Mouse (Mus musculus) MEL (cell line): ENCODE results near the gene Krt84. TPM values are rescaled to one million over a fixed set of nuclear protein-coding genes. Genes with fewer than 3 reads are reported as not detected.

ENCODE experiments used
- DNase-seq: peaks from one replicate; pipeline ENCODE4 v3.0.0; 2011; ENCODE audit warnings: low read depth, low spot score
- H3K27ac ChIP-seq: 2 replicates; pipeline ENCODE4 v1.5.1; 2012; ENCODE audit warnings: low read depth, mild to moderate bottlenecking, control low read depth, low read length, moderate library complexity; ENCODE audit not compliant: control insufficient read depth
- H3K27me3 ChIP-seq, 2 experiments: fragments of 150-350 bp in 1 of 2; sonication (generic) in 1 of 2; 2 replicates each; pipeline ENCODE4 v1.6.1; 2012; ENCODE audit warnings: low read length in 2 of 2, mild to moderate bottlenecking in 2 of 2, improper control_type of control experiment in 1 of 2, moderate library complexity in 1 of 2; ENCODE audit not compliant: insufficient read depth in 2 of 2, control insufficient read depth in 1 of 2
- H3K36me3 ChIP-seq, 2 experiments: 2 replicates each; pipeline ENCODE4 v1.6.1; 2012 to 2014; ENCODE audit warnings: low read length in 2 of 2, improper control_type of control experiment in 1 of 2, inconsistent platforms in 1 of 2, mild to moderate bottlenecking in 1 of 2; ENCODE audit not compliant: insufficient read depth in 2 of 2, control insufficient read depth in 1 of 2
- H3K4me1 ChIP-seq, 2 experiments: fragments of 150-350 bp in 1 of 2; sonication (generic) in 1 of 2; 2 replicates each; pipeline ENCODE4 v1.6.1; 2012; ENCODE audit warnings: low read length in 2 of 2, improper control_type of control experiment in 1 of 2, mild to moderate bottlenecking in 1 of 2; ENCODE audit not compliant: insufficient read depth in 2 of 2, control insufficient read depth in 1 of 2
- H3K4me3 ChIP-seq, 2 experiments: fragments of 150-350 bp in 1 of 2; sonication (generic) in 1 of 2; 2 replicates each; pipeline ENCODE4 v1.5.1; 2012; ENCODE audit warnings: low read depth in 2 of 2, low read length in 2 of 2, mild to moderate bottlenecking in 2 of 2, moderate library complexity in 2 of 2, control low read depth in 1 of 2, improper control_type of control experiment in 1 of 2; ENCODE audit not compliant: control insufficient read depth in 1 of 2, insufficient read depth in 1 of 2
- H3K79me2 ChIP-seq: 2 replicates; pipeline ENCODE4 v1.6.1; 2012; ENCODE audit warnings: mild to moderate bottlenecking, low read length, moderate library complexity; ENCODE audit not compliant: control insufficient read depth, poor library complexity, insufficient read depth
- H3K9ac ChIP-seq: 2 replicates; pipeline ENCODE4 v1.6.1; 2012; ENCODE audit warnings: low read depth, mild to moderate bottlenecking, control low read depth, low read length, moderate library complexity; ENCODE audit not compliant: control insufficient read depth, poor library complexity, severe bottlenecking
- H3K9me3 ChIP-seq: fragments of 150-350 bp; sonication (generic); replicated peaks from 2 replicates; pipeline ENCODE4 v1.6.1; 2012; ENCODE audit warnings: mild to moderate bottlenecking, low read length, improper control_type of control experiment, moderate library complexity; ENCODE audit not compliant: insufficient read depth
- CTCF ChIP-seq, 3 experiments: IDR thresholded peaks in 2 of 3; conservative IDR thresholded peaks in 1 of 3; 2 replicates each; pipeline ENCODE4 v1.5.1; 2011 to 2012; ENCODE audit warnings: low read length in 3 of 3, low read depth in 2 of 3, mild to moderate bottlenecking in 2 of 3, improper control_type of control experiment in 1 of 3, inconsistent platforms in 1 of 3, mixed read lengths in 1 of 3, moderate library complexity in 1 of 3; ENCODE audit not compliant: control insufficient read depth in 1 of 3, insufficient read depth in 1 of 3, poor library complexity in 1 of 3, severe bottlenecking in 1 of 3
- E2F4 ChIP-seq: IDR thresholded peaks from 2 replicates; pipeline ENCODE4 v1.6.1; 2011; ENCODE audit warnings: low read depth, low read length, improper control_type of control experiment, borderline replicate concordance
- ELF1 ChIP-seq: IDR thresholded peaks from 2 replicates; pipeline ENCODE4 v1.6.1; 2014; ENCODE audit warnings: low read depth, mild to moderate bottlenecking, inconsistent platforms, low read length, improper control_type of control experiment, moderate library complexity
- EP300 ChIP-seq, 2 experiments: IDR thresholded peaks; 2 replicates each; pipeline ENCODE4 v1.6.1; 2011; ENCODE audit warnings: improper control_type of control experiment in 2 of 2, low read length in 2 of 2, low read depth in 1 of 2, mild to moderate bottlenecking in 1 of 2
- HCFC1 ChIP-seq: IDR thresholded peaks from 2 replicates; pipeline ENCODE4 v1.6.1; 2012; ENCODE audit warnings: low read depth, mild to moderate bottlenecking, inconsistent platforms, low read length, improper control_type of control experiment, moderate library complexity
- KAT2A ChIP-seq: conservative IDR thresholded peaks from 2 replicates; pipeline ENCODE4 v1.6.1; 2012; ENCODE audit warnings: low read depth, low read length, improper control_type of control experiment, inconsistent platforms
- MAFK ChIP-seq: IDR thresholded peaks from 2 replicates; pipeline ENCODE4 v1.6.1; 2011; ENCODE audit warnings: low read depth, mild to moderate bottlenecking, low read length, improper control_type of control experiment, borderline replicate concordance
- MAX ChIP-seq: IDR thresholded peaks from 2 replicates; pipeline ENCODE4 v1.6.1; 2011; ENCODE audit warnings: low read length, improper control_type of control experiment
- MAZ ChIP-seq: IDR thresholded peaks from 2 replicates; pipeline ENCODE4 v1.6.1; 2012; ENCODE audit warnings: low read depth, mild to moderate bottlenecking, inconsistent platforms, low read length, improper control_type of control experiment
- MEF2A ChIP-seq: IDR thresholded peaks from 2 replicates; pipeline ENCODE4 v1.6.1; 2014; ENCODE audit warnings: low read depth, mild to moderate bottlenecking, inconsistent platforms, low read length, improper control_type of control experiment; ENCODE audit not compliant: poor library complexity, insufficient replicate concordance, severe bottlenecking; ENCODE audit errors: extremely low read depth
- MYB ChIP-seq: IDR thresholded peaks from 2 replicates; pipeline ENCODE4 v1.6.1; 2011; ENCODE audit warnings: mild to moderate bottlenecking, low read depth, low read length, improper control_type of control experiment
- NELFE ChIP-seq: IDR thresholded peaks from 2 replicates; pipeline ENCODE4 v1.6.1; 2011; ENCODE audit warnings: low read depth, low read length, improper control_type of control experiment
- RAD21 ChIP-seq: IDR thresholded peaks from 2 replicates; pipeline ENCODE4 v1.6.1; 2011; ENCODE audit warnings: mild to moderate bottlenecking, low read depth, low read length, improper control_type of control experiment
- RCOR1 ChIP-seq: IDR thresholded peaks from 2 replicates; pipeline ENCODE4 v1.6.1; 2012; ENCODE audit warnings: low read depth, mild to moderate bottlenecking, inconsistent platforms, low read length, improper control_type of control experiment
- UBTF ChIP-seq: IDR thresholded peaks from 2 replicates; pipeline ENCODE4 v1.6.1; 2012; ENCODE audit warnings: low read depth, mild to moderate bottlenecking, inconsistent platforms, low read length, improper control_type of control experiment, moderate library complexity, borderline replicate concordance; ENCODE audit not compliant: insufficient read depth
- ZMIZ1 ChIP-seq: IDR thresholded peaks from 2 replicates; pipeline ENCODE4 v1.6.1; 2012; ENCODE audit warnings: low read depth, mild to moderate bottlenecking, inconsistent platforms, low read length, improper control_type of control experiment, moderate library complexity
- ZNF384 ChIP-seq: IDR thresholded peaks from 2 replicates; pipeline ENCODE4 v1.6.1; 2012; ENCODE audit warnings: low read depth, mild to moderate bottlenecking, inconsistent platforms, low read length, improper control_type of control experiment
- polyA plus RNA-seq, 2 experiments: library from polyadenylated mRNA; stranded (reverse) in 1 of 2; unstranded in 1 of 2; fragments of >175 nt in 1 of 2; fragments of >200 nt in 1 of 2; gene quantifications; 2 replicates each; pipeline versions ENCODE4 v1.2.1 to v1.2.4; 2012; ENCODE audit warnings: low replicate concordance in 2 of 2, low read depth in 1 of 2; ENCODE audit not compliant: insufficient read length in 2 of 2, insufficient read depth in 1 of 2, missing spikeins in 1 of 2
- total RNA-seq: library from RNA; depleted of rRNA; stranded (reverse); fragments of 300-350 nt; gene quantifications from 2 replicates; pipeline ENCODE4 v1.2.3, GENCODE M21; 2012

Krt84 gene
- total and polyA plus RNA-seq, 3 experiments = not detected

GRCm38 (mm10) chr15:101558034-101558646 lies 25.5 kb upstream of the Krt84 start:
- no peaks in the 10 kb centered on the region for H3K27me3 ChIP-seq
- DNase-seq = no peak
- no peaks in the 10 kb centered on the region; the same call in 1 of the 2 replicates for H3K9me3 ChIP-seq

DNA sequence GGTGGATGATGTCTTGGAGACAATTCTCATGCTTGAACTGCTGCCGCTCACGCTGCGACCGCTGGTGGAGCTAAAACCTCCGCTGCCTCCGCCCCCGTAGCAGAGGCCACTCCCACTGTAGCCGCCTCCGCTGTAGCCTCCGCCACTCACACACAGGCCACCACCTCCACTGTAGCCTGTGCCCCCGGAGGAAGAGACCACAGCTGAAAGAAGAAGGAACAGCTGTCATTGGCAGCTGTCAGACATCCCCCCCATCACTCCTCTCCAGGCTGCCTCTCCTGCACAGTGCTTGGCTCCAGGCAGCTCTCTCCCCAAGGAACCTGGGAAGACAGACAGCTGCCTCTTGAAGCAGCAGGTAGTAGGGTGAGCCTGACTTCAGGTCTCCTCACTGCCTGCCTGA lies 20.5 kb upstream of the Krt84 start:
- Histone ChIP-seq H3K9ac (no peak overlapping the region), H3K9me3 (no peaks in the 10 kb centered on the region; the same call in 1 of the 2 replicates), H3K27me3 (no peaks in the 10 kb centered on the region), H3K79me2 (no peaks in the 10 kb centered on the region), H3K36me3 (no peaks in the 10 kb centered on the region), H3K4me3 (no peak overlapping the region), H3K27ac (no peak overlapping the region), H3K4me1 (no peaks in the 10 kb centered on the region)
- DNase-seq = no peak
- TF ChIP-seq NELFE = no peak
- TF ChIP-seq ELF1 = no peak
- no peak for TF ChIP-seq MAX
- TF ChIP-seq HCFC1 = no peak
- TF ChIP-seq ZNF384 = no peak
- TF ChIP-seq EP300 (IDR thresholded peaks at IDR 0.05; ENCODE audit: low read depth in 1 of 2, low read length in 2 of 2) = no peak
- no peak for TF ChIP-seq MEF2A
- no peak for TF ChIP-seq MAZ
- no peak for TF ChIP-seq RAD21
- TF ChIP-seq MYB = no peak
- TF ChIP-seq E2F4 = no peak
- TF ChIP-seq RCOR1 = no peak

More at GRCm38 (mm10) chr15:101558034-101558646, 25.5 kb upstream of the Krt84 start:
- Histone ChIP-seq H3K9ac (no peak overlapping the region), H3K4me1 (no peaks in the 10 kb centered on the region), H3K27ac (no peak overlapping the region), H3K36me3 (no peaks in the 10 kb centered on the region), H3K4me3 (no peak overlapping the region), H3K79me2 (no peaks in the 10 kb centered on the region)
- TF ChIP-seq HCFC1 = no peak
- TF ChIP-seq MEF2A = no peak
- TF ChIP-seq RCOR1 = no peak
- TF ChIP-seq UBTF = no peak
- TF ChIP-seq ZMIZ1 = no peak
- TF ChIP-seq KAT2A = no peak
- TF ChIP-seq CTCF (IDR thresholded peaks at IDR 0.05 in 2 of 3, conservative IDR thresholded peaks at IDR 0.05 in 1 of 3; ENCODE audit: control insufficient read depth in 1 of 3, insufficient read depth in 1 of 3, low read depth in 2 of 3, low read length in 3 of 3, poor library complexity in 1 of 3, severe bottlenecking in 1 of 3) = no peak
- TF ChIP-seq MAFK = no peak
